ENCODE assay signal across 18 mouse cellular contexts in genomic region chr1:128639707-128640107, GRCm38 (mm10). TPM values are rescaled to one million over a fixed set of nuclear protein-coding genes. Genes with fewer than 3 reads are reported as not detected.
DNase-seq lines count a peak whose midpoint lies in the region; ATAC-seq and TF ChIP-seq lines count a peak whose summit lies in the region.
"Had no signal": no experiment of that assay in that cellular context is flagged by ENCODE, and none has a peak within 500 bp of the region (broad histone marks: within the 10 kb centered on the region; RNA-seq: fewer than 3 reads in every experiment).

No protein-coding gene starts in this region.

- H3K27ac ChIP-seq in forebrain, embryonic 10.5 days: peak overlapping the region; percentile 32; the same call in 1 of the 2 replicates
- no peak overlapping the region for H3K27ac ChIP-seq in forebrain, embryonic 11.5 days (ENCODE audit: low read depth, low read length)
- no peak overlapping the region for H3K27ac ChIP-seq in forebrain, embryonic 12.5 days
- H3K27ac ChIP-seq in hindbrain, embryonic 12.5 days: peak overlapping the region; percentile 60; the same call in 1 of the 2 replicates
- no peak overlapping the region for H3K27ac ChIP-seq in midbrain, embryonic 15.5 days
- no peak overlapping the region for H3K27ac ChIP-seq in left cerebral cortex, adult 2 months
- no peak overlapping the region for H3K27ac ChIP-seq in liver, embryonic 11.5 days (ENCODE audit: low read depth, low read length)
- H3K27ac ChIP-seq: heart, embryonic 13.5 days; kidney, postnatal 0 days; limb, embryonic 15.5 days; macrophage had no signal

- WGBS in forebrain, embryonic 10.5 days: 76% methylated on average over 4 of the region's 4 CpGs
- WGBS in forebrain, embryonic 11.5 days: 68% methylated on average over 4 of the region's 4 CpGs
- 57% methylated on average over 4 of the region's 4 CpGs for WGBS in forebrain, embryonic 12.5 days
- WGBS in hindbrain, embryonic 12.5 days: 37% methylated on average over 4 of the region's 4 CpGs
- 40% methylated on average over 4 of the region's 4 CpGs for WGBS in midbrain, embryonic 15.5 days
- WGBS in liver, embryonic 11.5 days: 39% methylated on average over 4 of the region's 4 CpGs

- no peaks in the 10 kb centered on the region for H3K9me3 ChIP-seq in forebrain, embryonic 10.5 days
- no peaks in the 10 kb centered on the region for H3K9me3 ChIP-seq in forebrain, embryonic 11.5 days (ENCODE audit: control insufficient read depth, low read length)
- H3K9me3 ChIP-seq in forebrain, embryonic 12.5 days: no peaks in the 10 kb centered on the region
- H3K9me3 ChIP-seq in hindbrain, embryonic 12.5 days (replicated peaks): no peaks in the 10 kb centered on the region
- no peaks in the 10 kb centered on the region for H3K9me3 ChIP-seq in midbrain, embryonic 15.5 days
- no peaks in the 10 kb centered on the region for H3K9me3 ChIP-seq in liver, embryonic 11.5 days (ENCODE audit: control insufficient read depth, low read length)
- H3K9me3 ChIP-seq: heart, embryonic 13.5 days; limb, embryonic 15.5 days had no signal

- no peaks in the 10 kb centered on the region for H3K36me3 ChIP-seq in forebrain, embryonic 10.5 days (replicated peaks)
- no peaks in the 10 kb centered on the region for H3K36me3 ChIP-seq in forebrain, embryonic 11.5 days (ENCODE audit: control insufficient read depth, insufficient read depth, low read length)
- H3K36me3 ChIP-seq in forebrain, embryonic 12.5 days (replicated peaks): no peaks in the 10 kb centered on the region
- no peaks in the 10 kb centered on the region for H3K36me3 ChIP-seq in hindbrain, embryonic 12.5 days
- H3K36me3 ChIP-seq in midbrain, embryonic 15.5 days (replicated peaks): no peaks in the 10 kb centered on the region
- H3K36me3 ChIP-seq in liver, embryonic 11.5 days (ENCODE audit: control insufficient read depth, insufficient read depth, low read length): no peaks in the 10 kb centered on the region
- H3K36me3 ChIP-seq: heart, embryonic 13.5 days; limb, embryonic 15.5 days had no signal

- H3K4me3 ChIP-seq in forebrain, embryonic 10.5 days: no peak overlapping the region
- H3K4me3 ChIP-seq in forebrain, embryonic 11.5 days (ENCODE audit: low read depth, low read length): no peak overlapping the region
- H3K4me3 ChIP-seq in forebrain, embryonic 12.5 days (replicated peaks): no peak overlapping the region
- H3K4me3 ChIP-seq in hindbrain, embryonic 12.5 days: no peak overlapping the region
- no peak overlapping the region for H3K4me3 ChIP-seq in midbrain, embryonic 15.5 days
- no peak overlapping the region for H3K4me3 ChIP-seq in left cerebral cortex, adult 2 months
- H3K4me3 ChIP-seq in liver, embryonic 11.5 days (ENCODE audit: low read depth, low read length): no peak overlapping the region
- H3K4me3 ChIP-seq: heart, embryonic 13.5 days; limb, embryonic 15.5 days had no signal

- TF ChIP-seq CTCF in left cerebral cortex, adult 2 months (IDR thresholded peaks at IDR 0.05): no peak

- no peak for DNase-seq in forebrain, embryonic 10.5 days (ENCODE audit: extremely low spot score, low spot score)
- DNase-seq in forebrain, embryonic 11.5 days (ENCODE audit: low spot score): no peak
- no peak for DNase-seq in left cerebral cortex, adult 2 months (ENCODE audit: extremely low spot score in 1 of 2, low spot score in 2 of 2)
- DNase-seq in liver, embryonic 11.5 days (ENCODE audit: low spot score): no peak
- no peak for DNase-seq in left cerebral cortex, postnatal 14 days (ENCODE audit: low spot score in 2 of 2)
- DNase-seq: adrenal gland, adult 2 months; cerebellum, adult 11-12 months; cerebellum, postnatal 36 days; heart, postnatal 36 days; lung, adult 18-20 months had no signal

- H3K27me3 ChIP-seq in forebrain, embryonic 10.5 days (ENCODE audit: poor library complexity, severe bottlenecking): 0 out of 2 replicates have a peak, but pooled peaks cover 5% of the 10 kb centered on the region
- H3K27me3 ChIP-seq in forebrain, embryonic 11.5 days (ENCODE audit: control insufficient read depth, insufficient read depth, low read length): no peaks in the 10 kb centered on the region
- H3K27me3 ChIP-seq in forebrain, embryonic 12.5 days: 0 out of 2 replicates have a peak, but pooled peaks cover 2% of the 10 kb centered on the region
- H3K27me3 ChIP-seq in hindbrain, embryonic 12.5 days: no peaks in the 10 kb centered on the region
- H3K27me3 ChIP-seq in midbrain, embryonic 15.5 days (replicated peaks): no peaks in the 10 kb centered on the region
- H3K27me3 ChIP-seq in liver, embryonic 11.5 days (replicated peaks; ENCODE audit: control insufficient read depth, insufficient read depth, low read length): no peaks in the 10 kb centered on the region; the same call in 1 of the 2 replicates
- H3K27me3 ChIP-seq: heart, embryonic 13.5 days; limb, embryonic 15.5 days had no signal

- ATAC-seq in forebrain, embryonic 11.5 days (replicated peaks; ENCODE audit: low FRiP score): no peak
- ATAC-seq in forebrain, embryonic 12.5 days (ENCODE audit: low FRiP score): 0 out of 2 replicates have a peak, but pooled peaks have one; percentile 11
- ATAC-seq in hindbrain, embryonic 12.5 days (ENCODE audit: low FRiP score): peak; percentile 62
- ATAC-seq in midbrain, embryonic 15.5 days (replicated peaks): peak; percentile 30; the same call in 1 of the 2 replicates
- no peak for ATAC-seq in liver, embryonic 11.5 days (replicated peaks; ENCODE audit: low FRiP score)
- ATAC-seq: intestine, embryonic 16.5 days had no signal

- H3K4me1 ChIP-seq in forebrain, embryonic 10.5 days: peaks cover 31% of the 10 kb centered on the region
- no peaks in the 10 kb centered on the region; the same call in 1 of the 2 replicates for H3K4me1 ChIP-seq in forebrain, embryonic 11.5 days (replicated peaks; ENCODE audit: control insufficient read depth, insufficient read depth, low read length)
- H3K4me1 ChIP-seq in forebrain, embryonic 12.5 days: peaks cover 21% of the 10 kb centered on the region
- H3K4me1 ChIP-seq in hindbrain, embryonic 12.5 days: peaks cover 27% of the 10 kb centered on the region
- H3K4me1 ChIP-seq in midbrain, embryonic 15.5 days: peaks cover 16% of the 10 kb centered on the region; the same call in 1 of the 2 replicates
- H3K4me1 ChIP-seq in liver, embryonic 11.5 days (replicated peaks; ENCODE audit: control insufficient read depth, insufficient read depth, low read length): no peaks in the 10 kb centered on the region

- H3K4me2 ChIP-seq in forebrain, embryonic 11.5 days (ENCODE audit: low read depth, low read length, severe bottlenecking): no peak overlapping the region
- no peak overlapping the region for H3K4me2 ChIP-seq in forebrain, embryonic 12.5 days
- H3K4me2 ChIP-seq in hindbrain, embryonic 12.5 days (replicated peaks): no peak overlapping the region
- no peak overlapping the region for H3K4me2 ChIP-seq in midbrain, embryonic 15.5 days
- no peak overlapping the region for H3K4me2 ChIP-seq in liver, embryonic 11.5 days
- H3K4me2 ChIP-seq: heart, embryonic 13.5 days; limb, embryonic 15.5 days had no signal

- intact Hi-C loops in left cerebral cortex, adult 2 months (cut with DNase I): no loop called here
- intact Hi-C loops in left cerebral cortex, postnatal 14 days (cut with DNase I): loop anchor here (5.0 kb wide), 1 partner anchor 42 kb away; no protein-coding TSS in a partner anchor

- no peak overlapping the region for H3K9ac ChIP-seq in forebrain, embryonic 11.5 days (ENCODE audit: low read length)
- H3K9ac ChIP-seq in forebrain, embryonic 12.5 days: no peak overlapping the region
- H3K9ac ChIP-seq in hindbrain, embryonic 12.5 days: no peak overlapping the region
- H3K9ac ChIP-seq in midbrain, embryonic 15.5 days: no peak overlapping the region
- no peak overlapping the region for H3K9ac ChIP-seq in liver, embryonic 11.5 days (ENCODE audit: low read depth, low read length)
- H3K9ac ChIP-seq: heart, embryonic 13.5 days; limb, embryonic 15.5 days had no signal

RNA-seq across cellular contexts. Expression of gene Cxcr4, which starts 47.6 kb away (rescaled TPM):
- polyA plus RNA-seq in forebrain, embryonic 10.5 days (2016; fragmentation: Nextera tagmentation; extraction: Ambion mirVana): 6.6 and 7.9 TPM in 2 replicates
- 9.0 and 10.0 TPM in 2 replicates for polyA plus RNA-seq in forebrain, embryonic 11.5 days (2014; fragmentation: Nextera tagmentation; extraction: Ambion mirVana)
- polyA plus RNA-seq in forebrain, embryonic 12.5 days (2016; fragmentation: Nextera tagmentation; extraction: Ambion mirVana): 9.5 and 10.1 TPM in 2 replicates
- polyA plus RNA-seq in hindbrain, embryonic 12.5 days (2016; fragmentation: Nextera tagmentation; extraction: Ambion mirVana): 17.8 and 18.2 TPM in 2 replicates
- polyA plus RNA-seq in midbrain, embryonic 15.5 days (2015; fragmentation: Nextera tagmentation; extraction: Ambion mirVana): 7.0 and 7.1 TPM in 2 replicates
- 1 to 10 TPM; 1.2 to 2.4 TPM for total RNA-seq in left cerebral cortex, adult 2 months (2021)
- 0.97 and 1.3 TPM in 2 replicates for polyA plus RNA-seq in liver, embryonic 11.5 days (2014; fragmentation: Nextera tagmentation; extraction: Ambion mirVana)
- 1 to 10 TPM; 5.1 to 6.0 TPM for total RNA-seq in left cerebral cortex, postnatal 14 days (2021)

Comparison
In these comparisons a context has a peak if more than half of its experiments do, and no peak if none do; other contexts are left out.
1. H3K27ac ChIP-seq: peak in forebrain, embryonic 10.5 days (single experiment) and hindbrain, embryonic 12.5 days (single experiment); none in forebrain, embryonic 11.5 days (single experiment), forebrain, embryonic 12.5 days (single experiment), midbrain, embryonic 15.5 days (single experiment), left cerebral cortex, adult 2 months (single experiment) and liver, embryonic 11.5 days (single experiment).
2. ATAC-seq: peak in forebrain, embryonic 12.5 days (single experiment), hindbrain, embryonic 12.5 days (single experiment) and midbrain, embryonic 15.5 days (single experiment); none in forebrain, embryonic 11.5 days (single experiment) and liver, embryonic 11.5 days (single experiment).